ENCODE assay signal across 8 mouse cellular contexts in genomic region chr17:88441001-88441431, GRCm38 (mm10). TPM values are rescaled to one million over a fixed set of nuclear protein-coding genes. Genes with fewer than 3 reads are reported as not detected.
A peak's percentile ranks its signal among the peaks of the same experiment; 100 is the strongest.
DNase-seq lines count a peak whose midpoint lies in the region; ATAC-seq lines count a peak whose summit lies in the region.

No protein-coding gene starts in this region.

- H3K9ac ChIP-seq in forebrain, embryonic 15.5 days (replicated peaks), result peak overlapping the region; percentile 71
- H3K9ac ChIP-seq in liver, embryonic 11.5 days (ENCODE audit: low read depth, low read length), result peak overlapping the region; percentile 96

- peak overlapping the region; percentile 90 for H3K27ac ChIP-seq in forebrain, embryonic 15.5 days (replicated peaks)
- H3K27ac ChIP-seq in liver, embryonic 11.5 days (ENCODE audit: low read depth, low read length), result peak overlapping the region; percentile 93

- H3K9me3 ChIP-seq in forebrain, embryonic 15.5 days, result no peaks in the 10 kb centered on the region
- H3K9me3 ChIP-seq in liver, embryonic 11.5 days (ENCODE audit: control insufficient read depth, low read length), result peaks cover 2% of the 10 kb centered on the region; the same call in 1 of the 2 replicates

- DNase-seq in cerebellum, adult 8-10 months, result peak; percentile 66
- DNase-seq in cerebellum, adult 11 months, result no peak
- DNase-seq in retina, embryonic 14.5 days (ENCODE audit: low spot score), result peak; percentile 60
- no peak for DNase-seq in retina, postnatal 1 day
- peak; percentile 78 for DNase-seq in liver, embryonic 11.5 days (ENCODE audit: low spot score)
- DNase-seq in ovary, postnatal 10 days (ENCODE audit: low spot score), result peak; percentile 42
- DNase-seq in right cerebral cortex, adult 2 months (ENCODE audit: low spot score in 2 of 2), result no peak

- peak; percentile 61 for ATAC-seq in forebrain, embryonic 15.5 days (replicated peaks)
- peak; percentile 37 for ATAC-seq in liver, embryonic 11.5 days (replicated peaks; ENCODE audit: low FRiP score)

- no peaks in the 10 kb centered on the region for H3K27me3 ChIP-seq in forebrain, embryonic 15.5 days
- no peaks in the 10 kb centered on the region for H3K27me3 ChIP-seq in liver, embryonic 11.5 days (replicated peaks; ENCODE audit: control insufficient read depth, insufficient read depth, low read length)

- peak overlapping the region; percentile 96 for H3K4me3 ChIP-seq in forebrain, embryonic 15.5 days
- H3K4me3 ChIP-seq in liver, embryonic 11.5 days (ENCODE audit: low read depth, low read length), result peak overlapping the region; percentile 92

- H3K4me1 ChIP-seq in forebrain, embryonic 15.5 days, result peaks cover 10% of the 10 kb centered on the region; the same call in 1 of the 2 replicates
- peaks cover 25% of the 10 kb centered on the region for H3K4me1 ChIP-seq in liver, embryonic 11.5 days (replicated peaks; ENCODE audit: control insufficient read depth, insufficient read depth, low read length)

- under 1% methylated on average over 46 of the region's 55 CpGs for WGBS in forebrain, embryonic 15.5 days
- WGBS in liver, embryonic 11.5 days, result under 1% methylated on average over 51 of the region's 55 CpGs

- H3K4me2 ChIP-seq in forebrain, embryonic 15.5 days (replicated peaks), result peak overlapping the region; percentile 73
- peak overlapping the region; percentile 83 for H3K4me2 ChIP-seq in liver, embryonic 11.5 days

- no peaks in the 10 kb centered on the region for H3K36me3 ChIP-seq in forebrain, embryonic 15.5 days
- H3K36me3 ChIP-seq in liver, embryonic 11.5 days (ENCODE audit: control insufficient read depth, insufficient read depth, low read length), result no peaks in the 10 kb centered on the region

RNA-seq across cellular contexts. Expression of gene Foxn2, which starts 0.5 kb away (rescaled TPM):
- 10.7 TPM in 2 replicates for polyA plus RNA-seq in forebrain, embryonic 15.5 days (2015; fragmentation: Nextera tagmentation; extraction: Ambion mirVana)
- 15.0 and 15.3 TPM in 2 replicates for polyA plus RNA-seq in liver, embryonic 11.5 days (2014; fragmentation: Nextera tagmentation; extraction: Ambion mirVana)

Comparison
In these comparisons a context has a peak if more than half of its experiments do, and no peak if none do; other contexts are left out.
1. DNase-seq: peak in cerebellum, adult 8-10 months (single experiment), retina, embryonic 14.5 days (single experiment), liver, embryonic 11.5 days (single experiment) and ovary, postnatal 10 days (single experiment); none in cerebellum, adult 11 months (single experiment), retina, postnatal 1 day (single experiment) and right cerebral cortex, adult 2 months (0 of 2).